Mouse (Mus musculus) left cerebral cortex, adult 8-10 months (tissue): ENCODE measurements around the gene Oas3. TPM values are rescaled to one million over a fixed set of nuclear protein-coding genes. Genes with fewer than 3 reads are reported as not detected.

Source experiments
- DNase-seq, 2 experiments: peaks; one replicate each; pipeline ENCODE4 v3.0.0; 2022; ENCODE audit warnings: low spot score in 2 of 2
- total RNA-seq, 4 experiments: library from RNA; stranded (reverse); gene quantifications; 2 replicates each; pipeline ENCODE4 v1.2.4; 2022

The Oas3 gene
- total RNA-seq, 4 experiments from 2014 or later: not detected

DNA sequence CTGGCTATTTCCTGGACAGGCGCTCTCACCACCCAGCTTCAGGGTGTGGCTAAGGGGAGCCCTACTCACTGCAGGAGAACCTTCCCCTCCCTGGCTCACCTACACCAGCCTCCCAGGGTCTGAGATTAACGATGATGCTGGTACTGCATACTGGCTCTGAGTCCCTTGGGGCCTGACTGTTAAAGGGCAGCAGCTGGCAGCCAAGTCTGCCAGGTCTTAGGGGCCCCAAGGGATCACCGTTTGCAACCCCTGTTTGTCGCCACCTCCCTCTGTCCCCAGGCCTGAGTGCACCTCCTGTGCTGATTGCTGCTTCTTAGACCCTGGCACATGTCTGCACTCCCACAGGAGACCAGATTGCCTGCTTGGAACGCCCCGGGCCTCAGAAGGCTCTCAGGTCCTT lies 73.0 kb downstream of the Oas3 start:
- no peak for DNase-seq

DNA sequence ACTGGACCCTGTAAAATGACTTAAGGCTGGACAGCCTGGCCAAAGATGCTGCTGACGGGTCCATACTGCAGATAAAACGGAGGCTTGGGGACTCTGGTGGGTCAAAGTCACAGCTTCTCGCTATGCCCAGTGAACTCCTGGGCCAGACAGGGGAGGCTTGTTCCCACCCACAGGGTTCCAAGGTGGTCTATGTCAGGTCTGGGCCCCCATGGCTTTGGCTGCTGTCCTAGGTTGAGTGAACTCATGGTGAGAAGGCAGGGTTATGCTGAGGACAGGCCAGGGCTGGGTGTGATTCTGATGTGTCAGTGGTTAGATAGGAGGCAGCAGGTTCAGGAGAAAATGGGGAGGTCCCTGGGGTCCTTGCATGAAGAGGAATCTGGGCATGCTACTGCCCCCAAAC lies 73.8 kb downstream of the Oas3 start:
- DNase-seq: no peak

Other genes with a start within 250 kb of the Oas3 start
- 10 to 100 TPM; 32.5 to 41.9 (median 34.2) TPM for gene Tpcn1, start 189.0 kb downstream of the Oas3 start, total RNA-seq
- 1 to 10 TPM in 3 of 4 experiments, under 1 TPM in 1; 0.78 to 1.3 (median 1.3) TPM for gene Iqcd, start 188.6 kb downstream of the Oas3 start, total RNA-seq
- gene Rita1, start 165.1 kb downstream of the Oas3 start, total RNA-seq: 10 to 100 TPM; 25.1 to 30.2 (median 28.8) TPM
- 10 to 100 TPM; 32.4 to 36.9 (median 35.7) TPM for gene Ddx54, start 164.9 kb downstream of the Oas3 start, total RNA-seq
- gene Cfap73, start 143.4 kb downstream of the Oas3 start, total RNA-seq: under 1 TPM in 2 of 4 experiments, not detected in 2; 0.55 to 0.58 TPM
- gene Rasal1, start 128.8 kb downstream of the Oas3 start, total RNA-seq: 10 to 100 TPM; 68.8 to 89.5 (median 83.1) TPM
- gene Dtx1, start 65.7 kb downstream of the Oas3 start, total RNA-seq: 10 to 100 TPM; 64.7 to 71.7 (median 69.7) TPM
- under 1 TPM in 2 of 4 experiments, not detected in 2; 0.21 to 0.27 TPM for gene Oas2, start 27.8 kb downstream of the Oas3 start, total RNA-seq
- not detected for gene Oas1e, start 17.9 kb upstream of the Oas3 start, total RNA-seq
- gene Oas1c, start 34.9 kb upstream of the Oas3 start, total RNA-seq: 1 to 10 TPM in 3 of 4 experiments, under 1 TPM in 1; 0.46 to 1.9 (median 1.5) TPM
- gene Oas1f, start 69.7 kb upstream of the Oas3 start, total RNA-seq: not detected
- not detected for gene Oas1h, start 83.8 kb upstream of the Oas3 start, total RNA-seq
- gene Oas1g, start 110.0 kb upstream of the Oas3 start, total RNA-seq: 1 to 10 TPM in 1 of 4 experiments, under 1 TPM in 1, not detected in 2; 0.27 to 1.4 TPM
- under 1 TPM; 0.20 to 0.86 (median 0.57) TPM for gene Oas1a, start 129.9 kb upstream of the Oas3 start, total RNA-seq
- gene Oas1d, start 136.9 kb upstream of the Oas3 start, total RNA-seq: not detected
- gene Rph3a, start 232.4 kb upstream of the Oas3 start, total RNA-seq: 100 to 1,000 TPM; 305 to 327 (median 312) TPM